Mouse (Mus musculus) brain, embryonic 18.5 days (tissue): ENCODE measurements around the gene Eno3.

Experiments
- DNase-seq: peaks from one replicate; pipeline ENCODE4 v3.0.0-alpha.2; 2012; ENCODE audit warnings: low read depth, low spot score

Eno3 gene

DNA sequence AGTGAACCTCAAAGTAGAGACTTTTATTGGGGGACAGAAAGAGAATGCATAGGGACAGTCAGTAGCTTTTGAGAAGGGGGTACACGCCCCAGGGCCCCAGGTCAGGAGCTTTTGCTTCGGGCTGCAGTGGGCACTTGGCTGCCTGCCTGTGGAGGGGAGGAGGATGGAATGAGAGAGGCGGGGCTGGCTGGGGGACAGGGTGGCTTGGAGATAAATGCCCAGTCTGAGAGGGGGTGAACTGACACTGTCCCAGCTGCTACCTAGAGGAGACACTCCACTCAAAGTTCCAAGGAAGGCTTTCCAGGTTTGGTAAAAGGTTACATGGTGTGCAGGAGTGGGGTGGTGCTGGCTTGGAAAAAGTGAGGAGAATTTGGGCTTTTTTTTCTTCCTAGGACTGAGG is at the start of gene Eno3:
TSS of gene Eno3 (plus strand) at position 239 of the 400 bp plus-strand sequence.
- no peak for DNase-seq

DNA sequence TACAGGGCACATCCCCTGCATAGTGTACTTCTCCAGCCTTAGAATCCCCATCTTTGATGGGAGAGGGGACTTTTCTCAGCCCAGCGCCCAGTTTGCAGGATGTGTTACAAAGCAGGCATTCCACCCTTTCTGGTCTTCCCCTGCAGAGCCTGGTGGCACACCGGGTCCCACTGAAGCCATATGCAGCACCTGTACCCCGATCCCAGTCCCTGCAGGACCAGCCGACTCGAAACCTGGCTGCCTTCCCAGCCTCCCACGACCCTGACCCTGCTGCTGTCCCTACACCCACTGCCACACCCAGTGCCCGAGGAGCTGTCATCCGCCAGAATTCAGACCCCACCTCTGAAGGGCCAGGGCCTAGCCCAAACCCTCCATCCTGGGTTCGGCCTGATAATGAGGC is 49.4 kb upstream of the Eno3 start:
- DNase-seq = no peak

- DNase-seq = no peak
Measured at GRCm38 (mm10) chr11:70608381-70609066, 48.5 kb upstream of the Eno3 start.

- DNase-seq = no peak
Measured at GRCm38 (mm10) chr11:70610752-70611151, 46.2 kb upstream of the Eno3 start.

DNA sequence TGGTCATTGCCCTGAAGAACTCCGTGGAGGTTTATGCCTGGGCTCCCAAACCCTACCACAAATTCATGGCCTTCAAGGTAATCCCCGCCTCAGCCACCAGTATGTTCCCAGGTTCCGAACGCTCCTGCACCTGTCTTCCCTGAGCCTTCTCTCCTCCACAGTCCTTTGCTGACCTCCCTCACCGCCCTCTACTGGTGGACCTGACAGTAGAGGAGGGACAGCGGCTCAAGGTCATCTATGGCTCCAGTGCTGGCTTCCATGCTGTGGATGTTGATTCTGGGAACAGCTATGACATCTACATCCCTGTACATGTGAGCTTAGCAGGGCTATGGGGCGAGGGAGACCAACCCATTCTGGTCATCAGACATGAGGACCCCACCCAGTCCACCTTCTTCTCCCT is 44.5 kb upstream of the Eno3 start:
- no peak for DNase-seq

GRCm38 (mm10) chr11:70615074-70615473 is 41.9 kb upstream of the Eno3 start:
- DNase-seq = no peak

GRCm38 (mm10) chr11:70615516-70616093 is 41.4 kb upstream of the Eno3 start, which contains the start of gene 4930544D05Rik:
Gene 4930544D05Rik, plus strand, starts transcription at chr11:70615848.
- DNase-seq = no peak

GRCm38 (mm10) chr11:70619101-70619500 is 37.9 kb upstream of the Eno3 start, which contains the start of gene Chrne:
Gene Chrne, minus strand, starts transcription at chr11:70619216.
- DNase-seq = no peak

DNA sequence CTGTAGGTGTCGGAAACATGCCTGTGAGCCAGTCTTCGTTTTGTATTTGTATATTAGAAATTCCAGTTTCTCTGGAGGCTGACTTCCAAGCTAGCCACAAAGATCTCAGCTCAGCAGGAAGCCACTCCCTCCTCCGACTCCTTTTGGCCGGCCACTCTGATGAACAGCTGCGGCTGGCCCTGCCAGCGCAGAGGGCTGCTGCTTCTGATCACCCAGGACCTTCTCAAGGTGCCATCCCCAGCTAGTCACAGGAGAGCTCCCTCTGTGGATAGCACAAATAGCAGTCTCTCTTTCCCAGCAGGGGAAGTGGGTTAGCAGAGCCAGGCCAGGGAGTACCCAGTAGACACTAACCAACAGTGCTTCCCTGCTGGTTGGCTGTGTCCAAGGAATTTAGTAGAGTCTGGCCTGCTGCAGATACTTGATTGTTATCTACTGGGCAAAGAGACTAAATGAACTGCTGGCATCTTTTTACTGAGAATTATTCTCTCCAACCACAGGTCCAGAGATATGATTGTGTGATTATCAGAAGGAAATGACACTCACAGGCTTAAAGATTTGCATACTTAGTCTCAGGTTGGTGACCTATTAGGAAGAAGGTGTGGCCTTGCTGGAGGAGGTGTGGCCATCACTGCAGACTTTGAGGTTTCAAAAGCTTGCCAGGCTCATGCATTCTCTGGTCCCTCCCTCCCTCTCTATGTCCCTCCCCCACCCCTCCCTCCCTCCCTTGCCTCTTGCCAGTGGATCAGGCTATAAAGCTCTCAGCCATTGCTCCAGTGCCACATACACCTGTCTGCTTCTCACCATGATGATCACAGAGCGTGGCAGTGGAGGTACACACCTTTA is 34.8 kb upstream of the Eno3 start:
- DNase-seq = no peak

- DNase-seq = no peak
Measured at GRCm38 (mm10) chr11:70623053-70623742, 33.8 kb upstream of the Eno3 start.

- DNase-seq = no peak
Measured at GRCm38 (mm10) chr11:70625473-70625872, 31.5 kb upstream of the Eno3 start.

GRCm38 (mm10) chr11:70626877-70627276 is 30.1 kb upstream of the Eno3 start:
- DNase-seq = no peak

GRCm38 (mm10) chr11:70628431-70628830 is 28.6 kb upstream of the Eno3 start:
- no peak for DNase-seq

DNA sequence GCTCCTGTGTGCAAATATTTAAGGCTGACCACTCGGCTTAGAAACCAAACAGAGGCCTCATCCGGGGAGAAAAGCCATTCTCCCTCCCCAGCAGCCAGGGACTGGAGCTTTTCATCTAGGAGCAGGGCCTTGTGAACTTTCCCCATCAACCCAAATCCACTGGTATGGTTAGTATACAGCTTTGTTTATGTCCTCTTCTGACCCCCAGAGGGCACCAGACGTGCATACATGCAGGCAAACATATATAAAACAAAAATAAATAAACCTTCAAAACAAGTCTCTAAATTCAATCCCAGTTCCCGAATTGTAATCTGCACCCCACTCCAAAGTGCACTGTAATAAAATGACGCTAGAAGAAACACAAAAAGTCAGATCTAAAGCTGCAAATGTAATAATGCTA is 27.4 kb upstream of the Eno3 start:
- no peak for DNase-seq

GRCm38 (mm10) chr11:70630129-70630528 is 26.9 kb upstream of the Eno3 start:
- no peak for DNase-seq

GRCm38 (mm10) chr11:70635601-70636000 is 21.4 kb upstream of the Eno3 start:
- no peak for DNase-seq

DNA sequence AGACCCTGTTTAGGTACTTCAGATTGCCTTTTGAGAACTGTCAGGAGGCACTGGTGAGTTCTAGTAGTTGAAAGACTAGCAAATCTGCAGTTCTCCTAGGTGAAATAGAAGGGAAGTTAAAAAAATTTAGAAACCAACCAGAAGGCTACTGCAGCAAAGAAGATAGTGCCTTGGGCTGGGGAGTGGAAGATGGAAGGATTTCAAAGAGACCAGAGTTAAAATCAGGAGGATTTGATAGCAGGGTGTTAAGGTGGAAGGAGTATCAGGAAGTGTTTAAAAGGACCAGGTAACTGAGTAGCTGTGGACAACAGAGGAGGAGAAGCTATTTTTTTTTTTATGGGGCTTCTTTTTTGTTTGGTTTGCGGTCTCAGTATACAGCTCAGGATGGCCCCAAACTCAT is 19.2 kb upstream of the Eno3 start:
- no peak for DNase-seq

DNA sequence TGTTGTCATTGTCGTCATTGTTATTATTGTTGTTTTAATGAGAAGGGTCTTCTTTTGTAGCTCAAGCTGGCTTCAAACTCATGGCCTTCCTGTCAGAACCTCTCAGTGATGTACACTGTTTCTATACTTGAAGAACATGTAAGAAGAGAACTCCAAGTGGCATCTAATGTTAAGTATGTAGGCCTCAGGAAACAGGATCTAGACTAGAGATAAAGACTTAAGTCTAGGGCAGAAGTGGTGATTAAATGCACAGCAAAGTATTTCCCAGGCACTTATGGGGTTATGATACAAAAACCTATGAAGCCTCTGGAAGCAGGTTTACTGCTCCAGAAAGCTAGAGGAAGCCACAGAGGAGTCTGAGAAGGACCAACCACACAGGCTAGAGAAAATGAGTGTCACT is 18.7 kb upstream of the Eno3 start:
- DNase-seq = no peak

DNA sequence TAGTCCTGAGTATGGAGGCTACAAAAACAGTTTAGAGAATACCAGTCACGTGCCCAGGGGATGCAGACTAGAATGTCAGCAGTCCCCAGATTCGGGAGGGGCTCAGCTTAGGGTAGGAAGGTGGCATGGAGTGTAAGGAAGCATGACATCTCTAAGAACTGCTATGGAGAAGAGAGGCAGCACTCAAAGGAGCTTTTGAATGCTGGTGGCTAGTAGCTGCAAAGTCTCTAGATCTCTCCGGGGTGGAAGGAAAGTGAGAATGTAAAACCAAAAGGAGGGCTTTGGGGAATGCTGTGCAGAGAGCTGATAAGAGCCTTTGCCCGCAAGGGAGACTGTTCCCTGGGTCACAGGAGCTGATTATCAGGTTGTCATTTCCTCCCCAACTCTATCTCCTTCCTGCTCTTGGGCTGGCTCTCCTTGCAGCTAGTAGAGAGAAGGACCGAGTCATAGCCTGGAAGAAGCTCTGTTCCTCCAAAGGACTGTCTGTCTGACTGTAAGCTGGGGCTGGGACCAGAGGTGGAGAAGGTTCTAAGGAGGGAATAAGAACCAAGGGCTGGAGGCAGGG is 18.2 kb upstream of the Eno3 start, which contains the start of gene Gp1ba:
TSS of gene Gp1ba (plus strand) at position 409 of the 565 bp plus-strand sequence.
- no peak for DNase-seq

- DNase-seq = no peak
Measured at GRCm38 (mm10) chr11:70639976-70640375, 17.0 kb upstream of the Eno3 start.

GRCm38 (mm10) chr11:70641241-70641640 is 15.8 kb upstream of the Eno3 start:
- no peak for DNase-seq
